Mouse (Mus musculus) midbrain, embryonic 14.5 days (tissue): ENCODE measurements around the gene Sik1. TPM values are rescaled to one million over a fixed set of nuclear protein-coding genes. Genes with fewer than 3 reads are reported as not detected.

Source experiments
- ATAC-seq: fragments of 200-750 bp; cut with Nextera tagmentation; 2 replicates; pipeline ENCODE4 v1.8.0; 2017; ENCODE audit warnings: moderate number of reproducible peaks, moderate library complexity; ENCODE audit not compliant: low FRiP score, low TSS enrichment
- DNase-seq: peaks from one replicate; pipeline ENCODE4 v3.0.0-alpha.2; 2015
- H3K27ac ChIP-seq: fragments of 300-500 bp; sonication (generic); replicated peaks from 2 replicates; pipeline ENCODE4 v1.5.1; 2014; ENCODE audit warnings: mild to moderate bottlenecking, low read depth, low read length, moderate library complexity
- H3K27me3 ChIP-seq: fragments of 300-500 bp; sonication (generic); 2 replicates; pipeline ENCODE4 v1.6.1; 2014; ENCODE audit warnings: low read length, control low read depth, mixed read lengths; ENCODE audit not compliant: control insufficient read depth, insufficient read depth
- H3K36me3 ChIP-seq: fragments of 300-500 bp; sonication (generic); 2 replicates; pipeline ENCODE4 v1.6.1; 2014; ENCODE audit warnings: low read length, control low read depth; ENCODE audit not compliant: control insufficient read depth, insufficient read depth
- H3K4me1 ChIP-seq: fragments of 300-500 bp; sonication (generic); 2 replicates; pipeline ENCODE4 v1.6.1; 2014; ENCODE audit warnings: mild to moderate bottlenecking, antibody characterized with exemption, low read length, control low read depth; ENCODE audit not compliant: control insufficient read depth, insufficient read depth
- H3K4me2 ChIP-seq: fragments of 300-500 bp; sonication (generic); 2 replicates; pipeline ENCODE4 v1.6.1; 2014; ENCODE audit warnings: mild to moderate bottlenecking, low read length, moderate library complexity
- H3K4me3 ChIP-seq: fragments of 300-500 bp; sonication (generic); replicated peaks from 2 replicates; pipeline ENCODE4 v1.5.1; 2014; ENCODE audit warnings: low read depth, low read length
- H3K9ac ChIP-seq: fragments of 300-500 bp; sonication (generic); replicated peaks from 2 replicates; pipeline ENCODE4 v1.6.1; 2014; ENCODE audit warnings: mild to moderate bottlenecking, low read length, moderate library complexity
- H3K9me3 ChIP-seq: fragments of 300-500 bp; sonication (generic); 2 replicates; pipeline ENCODE4 v1.6.1; 2016; ENCODE audit warnings: low read length, control low read depth, mixed read lengths; ENCODE audit not compliant: control insufficient read depth
- WGBS: fragments of 180-500 bp; shearing (Covaris S2); extraction: QIAGEN DNeasy Blood & Tissue Kit; methylation state at CpG from one replicate; pipeline ENCODE4 v1.1.7; 2014; 5-methylcytosine and 5-hydroxymethylcytosine counted together
- polyA plus RNA-seq: library from polyadenylated mRNA; unstranded; fragments of >200 nt; fragmentation: Nextera tagmentation; extraction: Ambion mirVana; gene quantifications from 2 replicates; pipeline ENCODE4 v1.2.1, GENCODE M21; 2014

Sik1 gene
- polyA plus RNA-seq, 1 experiment from 2014 or later: 19.3 TPM

DNA sequence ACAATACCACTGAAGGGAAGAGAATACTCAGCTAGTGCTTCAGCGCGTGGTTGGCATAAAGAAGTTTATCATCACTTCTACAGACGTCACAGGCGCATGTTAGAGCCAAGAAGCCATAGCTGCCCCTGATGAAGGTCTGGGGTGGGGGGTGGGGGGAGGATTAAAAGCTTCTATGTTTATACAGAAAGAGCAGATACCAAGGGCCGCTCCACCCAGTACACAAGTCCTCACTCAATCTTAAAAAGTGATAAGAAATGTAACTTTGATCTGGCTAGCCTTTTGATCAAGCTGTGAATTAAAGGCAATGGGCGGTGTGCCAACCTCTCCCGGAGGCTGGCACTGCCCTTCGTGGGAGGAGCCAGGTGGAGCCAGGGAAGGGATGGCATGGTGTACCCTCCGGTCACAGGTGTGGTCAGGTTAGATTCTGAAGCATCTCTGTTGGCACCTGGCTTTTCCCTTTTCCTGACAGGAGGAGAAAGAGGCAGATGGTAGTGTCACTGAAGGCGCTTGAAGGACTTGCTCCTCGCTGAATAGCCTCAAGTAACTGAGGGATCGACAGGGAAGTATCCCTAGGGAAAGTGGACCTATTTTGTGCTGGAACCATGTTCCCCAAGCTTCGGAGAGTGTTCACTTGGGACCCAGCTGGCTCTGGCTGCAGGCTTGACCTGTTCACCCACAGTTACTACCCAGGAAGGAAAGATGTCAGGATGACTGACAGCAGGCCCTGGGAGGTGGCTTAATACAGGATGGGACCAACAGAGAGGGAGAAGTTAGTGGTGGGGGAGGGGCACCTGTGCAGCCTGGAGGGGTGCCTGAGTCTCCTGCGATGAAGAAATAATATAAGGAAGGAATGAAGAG, 16.6 kb upstream of the Sik1 start:
- DNase-seq (no peak), ATAC-seq (no peak)
- Histone ChIP-seq H3K4me1 (peaks cover 9% of the 10 kb centered on the region; the same call in 1 of the 2 replicates), H3K4me2 (no peak overlapping the region), H3K27me3 (no peaks in the 10 kb centered on the region), H3K9ac (no peak overlapping the region), H3K36me3 (no peaks in the 10 kb centered on the region), H3K27ac (no peak overlapping the region), H3K9me3 (no peaks in the 10 kb centered on the region), H3K4me3 (no peak overlapping the region)
- 86% methylated on average over 14 of the region's 14 CpGs for WGBS

DNA sequence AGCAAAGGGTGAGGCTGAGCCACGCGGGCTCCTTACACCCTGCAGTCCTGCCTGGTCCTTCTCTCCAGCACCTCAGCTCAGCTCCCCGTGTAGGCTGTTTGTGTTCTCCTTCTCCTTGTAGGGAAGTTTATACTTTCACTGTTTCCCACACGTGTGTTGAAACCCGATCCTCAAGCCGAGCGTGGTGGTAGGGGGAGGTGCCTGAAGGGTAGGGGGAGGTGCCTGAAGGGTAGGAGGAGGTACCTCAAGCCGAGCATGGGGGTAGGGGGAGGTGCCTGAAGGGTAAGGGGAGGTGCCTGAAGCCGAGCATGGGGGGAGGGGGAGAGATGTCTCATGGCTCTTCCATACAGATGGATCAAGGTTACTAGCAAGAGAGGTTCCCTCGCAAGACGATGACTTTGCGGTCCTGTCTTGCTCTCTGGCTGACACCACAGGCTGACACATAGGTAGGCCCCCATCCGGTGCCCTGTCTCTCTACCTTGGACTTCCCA, 15.4 kb upstream of the Sik1 start:
- H3K9me3 ChIP-seq: no peaks in the 10 kb centered on the region
- H3K4me3 ChIP-seq: no peak overlapping the region
- no peaks in the 10 kb centered on the region for H3K36me3 ChIP-seq
- 22% methylated on average over 13 of the region's 13 CpGs for WGBS
- no peak for ATAC-seq
- H3K27ac ChIP-seq: no peak overlapping the region
- H3K9ac ChIP-seq: no peak overlapping the region
- H3K27me3 ChIP-seq: no peaks in the 10 kb centered on the region
- H3K4me1 ChIP-seq: 0 out of 2 replicates have a peak, but pooled peaks cover 2% of the 10 kb centered on the region
- DNase-seq: no peak
- no peak overlapping the region for H3K4me2 ChIP-seq

DNA sequence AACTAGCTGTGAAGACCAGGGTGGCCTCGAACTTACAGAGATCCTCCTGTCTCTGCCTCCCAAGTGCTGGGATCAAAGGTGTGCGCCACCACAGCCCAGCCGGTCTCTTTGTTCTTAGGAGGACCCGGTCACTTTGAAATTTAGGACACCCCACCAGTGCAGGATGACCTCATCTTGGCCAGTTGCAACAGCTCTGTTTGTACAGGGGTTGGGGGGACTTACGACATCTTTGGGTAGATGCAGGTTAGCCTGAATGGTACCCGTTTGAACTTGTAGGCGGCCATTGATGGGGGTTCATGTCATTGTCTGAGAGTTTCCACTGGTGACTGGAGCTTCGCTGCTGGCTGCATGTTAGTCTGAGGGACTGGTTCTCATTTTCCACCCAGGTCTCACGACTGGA, 14.8 kb upstream of the Sik1 start:
- H3K27me3 ChIP-seq: no peaks in the 10 kb centered on the region
- ATAC-seq: no peak
- H3K27ac ChIP-seq: no peak overlapping the region
- no peak overlapping the region for H3K9ac ChIP-seq
- H3K36me3 ChIP-seq: no peaks in the 10 kb centered on the region
- H3K4me3 ChIP-seq: no peak overlapping the region
- 81% methylated on average over 9 of the region's 9 CpGs for WGBS
- no peaks in the 10 kb centered on the region for H3K9me3 ChIP-seq
- no peak overlapping the region for H3K4me2 ChIP-seq
- H3K4me1 ChIP-seq: 0 out of 2 replicates have a peak, but pooled peaks cover 2% of the 10 kb centered on the region
- DNase-seq: no peak

DNA sequence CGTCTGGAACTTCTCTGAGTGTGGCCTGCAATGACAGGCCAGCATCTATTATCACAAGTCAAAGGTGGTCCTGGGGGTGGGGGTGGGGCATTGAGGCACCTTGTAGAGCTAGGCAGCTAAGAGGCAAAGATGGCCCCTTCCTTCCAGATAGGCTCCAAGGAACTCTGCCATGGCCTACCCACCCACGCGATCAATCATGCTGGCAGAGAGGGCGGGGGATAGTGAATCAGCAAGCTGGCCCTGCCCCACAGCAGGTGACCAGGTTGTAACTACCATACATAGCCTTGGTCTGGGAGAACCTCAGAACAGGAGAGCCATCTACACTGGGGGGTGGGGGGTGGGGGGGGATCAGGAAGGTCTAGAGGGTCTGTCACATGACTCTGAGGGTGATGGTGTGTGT, 12.5 kb upstream of the Sik1 start:
- Histone ChIP-seq H3K27ac (no peak overlapping the region), H3K9ac (no peak overlapping the region), H3K36me3 (no peaks in the 10 kb centered on the region), H3K9me3 (no peaks in the 10 kb centered on the region), H3K27me3 (no peaks in the 10 kb centered on the region), H3K4me3 (no peak overlapping the region), H3K4me2 (no peak overlapping the region), H3K4me1 (no peaks in the 10 kb centered on the region)
- 92% methylated on average over 4 of the region's 4 CpGs for WGBS
- ATAC-seq (no peak), DNase-seq (no peak)

DNA sequence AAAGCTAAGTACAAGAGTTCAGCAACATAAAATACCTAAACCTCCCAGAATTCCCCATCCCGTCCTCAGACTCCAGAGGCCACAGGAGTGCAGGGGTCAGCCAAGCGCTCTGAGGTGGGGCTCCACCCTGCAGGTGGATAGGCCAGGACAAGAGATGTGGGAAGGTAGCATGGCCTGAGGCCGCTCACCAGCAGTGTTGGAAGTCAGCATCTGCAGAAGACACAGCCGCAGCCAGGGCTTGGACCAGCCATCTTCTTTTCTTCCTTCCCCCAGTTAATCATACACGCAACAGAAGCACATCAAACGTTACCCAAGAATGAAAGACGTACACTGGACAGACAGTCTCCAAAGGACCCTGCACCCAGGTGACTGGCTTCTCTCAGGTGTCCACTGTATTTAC, 11.5 kb upstream of the Sik1 start:
- H3K4me3 ChIP-seq: no peak overlapping the region

DNA sequence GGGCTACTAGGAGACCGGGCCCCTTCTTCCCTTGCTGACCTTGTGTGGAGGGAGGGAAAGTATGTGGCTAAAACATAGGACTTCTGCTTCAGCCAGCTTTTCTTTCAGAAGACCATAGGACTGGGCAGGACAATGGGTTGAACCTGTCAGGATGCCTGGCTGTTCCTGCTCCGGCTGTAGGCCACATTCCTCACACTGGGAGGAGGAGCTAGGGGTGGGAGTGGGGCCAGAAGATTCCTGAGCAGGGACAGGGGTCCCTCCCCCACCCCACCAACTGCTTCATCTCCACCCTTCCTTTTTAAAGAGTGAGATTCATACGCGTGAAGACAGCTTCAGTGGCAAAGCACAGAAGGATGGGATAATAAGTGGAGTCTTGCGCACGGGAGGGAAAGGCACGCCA, 10.0 kb upstream of the Sik1 start:
- WGBS: 81% methylated on average over 7 of the region's 7 CpGs
- Histone ChIP-seq H3K27ac (no peak overlapping the region), H3K4me2 (no peak overlapping the region), H3K36me3 (no peaks in the 10 kb centered on the region), H3K9ac (no peak overlapping the region), H3K4me3 (no peak overlapping the region), H3K27me3 (no peaks in the 10 kb centered on the region), H3K9me3 (no peaks in the 10 kb centered on the region), H3K4me1 (no peaks in the 10 kb centered on the region)
- DNase-seq (no peak), ATAC-seq (no peak)

More for the DNA sequence above, 11.5 kb upstream of the Sik1 start:
- H3K9ac ChIP-seq: no peak overlapping the region
- H3K4me2 ChIP-seq: no peak overlapping the region
- H3K27me3 ChIP-seq: no peaks in the 10 kb centered on the region
- H3K4me1 ChIP-seq: no peaks in the 10 kb centered on the region
- H3K27ac ChIP-seq: no peak overlapping the region
- DNase-seq: no peak
- no peaks in the 10 kb centered on the region for H3K36me3 ChIP-seq
- ATAC-seq: no peak
- no peaks in the 10 kb centered on the region for H3K9me3 ChIP-seq
- WGBS: 94% methylated on average over 7 of the region's 7 CpGs

DNA sequence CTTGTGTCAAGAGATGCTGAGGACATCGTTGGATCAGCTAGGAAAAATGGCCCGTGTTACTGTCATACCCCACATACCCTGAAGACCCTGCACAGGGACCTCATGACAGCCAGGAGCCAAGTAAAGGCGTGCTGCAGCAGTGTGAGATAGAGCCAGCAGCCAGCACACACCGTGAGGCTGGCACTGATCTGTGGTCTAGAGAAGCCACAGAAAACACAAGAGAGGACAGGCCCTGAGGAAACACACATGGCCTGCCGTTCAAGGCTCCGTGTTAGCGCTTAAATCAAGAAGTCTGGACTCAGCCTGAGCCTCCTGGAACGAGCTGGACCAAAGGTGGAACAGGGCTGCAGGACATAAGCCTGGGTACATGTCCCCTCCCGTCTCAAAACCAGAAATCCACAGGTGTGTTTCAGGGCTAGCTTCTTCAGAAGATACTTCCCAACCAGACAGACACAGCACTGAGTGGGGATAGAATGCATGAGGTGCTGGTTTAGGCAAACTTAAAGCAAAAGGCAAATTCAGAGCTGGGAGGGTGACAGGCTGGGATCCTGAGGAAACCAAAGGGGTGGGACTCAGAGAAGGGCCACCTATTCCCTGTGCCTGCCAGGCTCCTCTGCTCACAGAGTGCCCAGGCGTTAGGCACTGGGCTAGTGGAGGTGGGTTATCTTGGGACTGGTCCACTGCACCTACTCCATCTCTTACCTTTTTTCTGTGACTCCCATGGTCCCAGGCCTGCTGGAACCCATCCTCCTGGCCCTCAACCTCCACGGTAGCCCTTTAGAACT, 9.3 kb upstream of the Sik1 start:
- no peak for DNase-seq
- no peak for ATAC-seq
- H3K9ac ChIP-seq: no peak overlapping the region
- 80% methylated on average over 11 of the region's 11 CpGs for WGBS
- H3K4me3 ChIP-seq: no peak overlapping the region
- H3K27ac ChIP-seq: no peak overlapping the region
- H3K27me3 ChIP-seq: no peaks in the 10 kb centered on the region
- H3K4me2 ChIP-seq: no peak overlapping the region
- H3K9me3 ChIP-seq: no peaks in the 10 kb centered on the region
- H3K36me3 ChIP-seq: no peaks in the 10 kb centered on the region
- H3K4me1 ChIP-seq: no peaks in the 10 kb centered on the region

DNA sequence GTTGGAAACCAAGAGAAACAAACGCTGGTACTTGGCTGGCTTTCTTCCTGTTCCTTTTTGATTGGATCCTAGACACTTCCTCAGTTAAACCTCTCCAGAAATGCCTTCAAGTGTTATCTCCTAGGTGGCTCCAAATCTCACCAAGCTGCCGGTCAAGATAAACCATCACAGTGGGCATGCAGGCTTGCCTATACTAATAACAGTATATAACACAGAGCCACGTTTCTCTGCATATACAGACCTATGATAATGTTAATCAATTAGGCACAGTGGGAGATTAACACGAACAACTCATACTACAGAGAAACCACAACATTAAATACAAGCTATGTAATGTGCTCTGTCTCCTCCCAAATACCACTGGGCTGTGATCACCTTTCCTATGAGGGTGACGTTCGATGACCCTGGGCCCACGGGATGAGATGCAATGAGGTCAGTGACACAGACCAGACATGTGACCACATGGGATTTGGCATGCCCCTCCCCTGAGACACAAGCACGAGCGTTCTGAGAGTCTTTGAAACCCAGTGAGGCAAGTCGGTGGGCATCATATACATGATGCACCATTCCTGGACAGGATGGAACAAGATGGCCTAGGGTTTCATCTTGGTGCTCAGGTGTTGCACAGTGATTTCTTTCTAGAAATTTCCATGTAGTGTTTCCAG, 7.7 kb upstream of the Sik1 start:
- 81% methylated on average over 10 of the region's 10 CpGs for WGBS
- Histone ChIP-seq H3K4me2 (no peak overlapping the region), H3K4me3 (no peak overlapping the region), H3K27me3 (no peaks in the 10 kb centered on the region), H3K4me1 (no peaks in the 10 kb centered on the region), H3K36me3 (no peaks in the 10 kb centered on the region), H3K9me3 (no peaks in the 10 kb centered on the region), H3K9ac (no peak overlapping the region), H3K27ac (no peak overlapping the region)
- ATAC-seq (no peak), DNase-seq (no peak)
